Mouse (Mus musculus): Measurements from ENCODE around the gene Fam186b.

DNA sequence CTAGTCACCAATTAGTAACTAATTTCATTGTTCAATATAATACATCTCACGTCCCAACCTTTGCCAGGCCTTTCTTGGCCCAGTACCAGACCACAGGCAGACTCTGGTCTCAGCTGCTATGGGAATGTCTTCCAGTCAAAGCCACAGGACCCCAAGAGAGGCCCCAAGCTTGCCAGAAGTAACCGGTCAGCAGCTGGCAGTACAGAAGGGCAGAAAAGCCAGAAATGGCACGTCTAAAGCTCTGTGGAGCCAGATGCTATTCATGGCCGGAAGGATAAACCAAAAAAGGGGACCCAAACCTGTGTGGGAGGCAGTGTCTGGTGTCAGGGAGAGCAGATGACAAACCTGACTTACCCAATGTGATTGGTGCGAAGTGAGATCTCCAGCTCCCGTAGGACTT is 38.8 kb upstream of the Fam186b start:
- TF ChIP-seq USF2 (IDR thresholded peaks at IDR 0.05; ENCODE audit: borderline replicate concordance in 1 of 2, insufficient read depth in 1 of 2, low read depth in 1 of 2, low read length in 2 of 2) (no peak), CTCF (IDR thresholded peaks at IDR 0.05 in 2 of 3, conservative IDR thresholded peaks at IDR 0.05 in 1 of 3; ENCODE audit: control insufficient read depth in 1 of 3, insufficient read depth in 1 of 3, low read depth in 2 of 3, low read length in 3 of 3, poor library complexity in 1 of 3, severe bottlenecking in 1 of 3) (no peak), TBP (IDR thresholded peaks at IDR 0.05; ENCODE audit: low read depth, low read length) (no peak), TCF12 (IDR thresholded peaks at IDR 0.05; ENCODE audit: low read depth, low read length) (no peak)
